In genomic region chr3:58636406-58637295, GRCm38 (mm10) we compare ENCODE assay signal across 8 mouse cellular contexts. TPM values are rescaled to one million over a fixed set of nuclear protein-coding genes. Genes with fewer than 3 reads are reported as not detected.
DNase-seq lines count a peak whose midpoint lies in the region; ATAC-seq and TF ChIP-seq lines count a peak whose summit lies in the region.

Gene Erich6 (minus strand): TSS chr3:58637207.

- H3K4me2 ChIP-seq in midbrain, embryonic 16.5 days (ENCODE audit: low read length) = peak within 1 kb of the TSS; percentile 98

- intact Hi-C loops in gastrocnemius, postnatal 36 days (cut with DNase I) = no loop called here
- intact Hi-C loops in gastrocnemius, postnatal 14 days (cut with DNase I; ENCODE audit: low total_unique reads) = no loop called here

- peak; percentile 3 for DNase-seq in gastrocnemius, adult 18-20 months (ENCODE audit: low spot score)
- no peak for DNase-seq in gastrocnemius, postnatal 36 days
- DNase-seq in cerebellum, postnatal 14 days = peak; percentile 38 to 47
- peak; percentile 21 for DNase-seq in gastrocnemius, postnatal 14 days
- peak; percentile 70 for DNase-seq in kidney, adult 18-20 months
- DNase-seq in liver, adult 2 months (ENCODE audit: extremely low read depth, low read depth, low spot score) = no peak
- peak; percentile 23 for DNase-seq in telencephalon, adult 2 months (ENCODE audit: low read depth, low spot score)

- no peaks in the 10 kb centered on the region for H3K27me3 ChIP-seq in liver, adult 2 months (ENCODE audit: control insufficient read depth, insufficient read depth, low read length)
- H3K27me3 ChIP-seq in midbrain, embryonic 16.5 days (ENCODE audit: control insufficient read depth, insufficient read depth, low read depth, low read length) = no peaks in the 10 kb centered on the region

- no peak within 1 kb of the TSS for H3K27ac ChIP-seq in liver, adult 2 months (replicated peaks; ENCODE audit: insufficient read depth, low read depth, low read length)
- H3K27ac ChIP-seq in midbrain, embryonic 16.5 days (ENCODE audit: low read length) = peak within 1 kb of the TSS; percentile 34; the same call in 1 of the 2 replicates

- H3K79me2 ChIP-seq in liver, adult 2 months (ENCODE audit: control insufficient read depth, insufficient read depth, low read length) = no peaks in the 10 kb centered on the region

- H3K4me1 ChIP-seq in liver, adult 2 months (ENCODE audit: control insufficient read depth, insufficient read depth, low read length) = peaks cover 4% of the 10 kb centered on the region
- H3K4me1 ChIP-seq in midbrain, embryonic 16.5 days (ENCODE audit: control insufficient read depth, insufficient read depth, low read length) = no peaks in the 10 kb centered on the region

- no peak for TF ChIP-seq POLR2A in liver, adult 2 months (IDR thresholded peaks at IDR 0.05; ENCODE audit: extremely low read depth, insufficient read depth, low read length)

- no peaks in the 10 kb centered on the region; the same call in 1 of the 2 replicates for H3K9me3 ChIP-seq in midbrain, embryonic 16.5 days (replicated peaks; ENCODE audit: control insufficient read depth, low read length, poor library complexity, severe bottlenecking)

- H3K9ac ChIP-seq in liver, adult 2 months (ENCODE audit: low read depth, low read length) = peak within 1 kb of the TSS; percentile 61
- peak within 1 kb of the TSS; percentile 74 for H3K9ac ChIP-seq in midbrain, embryonic 16.5 days (ENCODE audit: low read depth, low read length)

- no peak for TF ChIP-seq CTCF in liver, adult 2 months (IDR thresholded peaks at IDR 0.05; ENCODE audit: low read depth, low read length)

- H3K36me3 ChIP-seq in liver, adult 2 months (ENCODE audit: control insufficient read depth, insufficient read depth, low read length) = no peaks in the 10 kb centered on the region
- H3K36me3 ChIP-seq in midbrain, embryonic 16.5 days (ENCODE audit: control insufficient read depth, insufficient read depth, low read length) = no peaks in the 10 kb centered on the region

- WGBS in liver, adult 2 months = 4% methylated on average over 34 of the region's 34 CpGs
- under 1% methylated on average over 33 of the region's 34 CpGs for WGBS in midbrain, embryonic 16.5 days

- peak; percentile 94 for ATAC-seq in midbrain, embryonic 16.5 days

- peak within 1 kb of the TSS; percentile 58; the same call in 1 of the 2 replicates for H3K4me3 ChIP-seq in liver, adult 2 months (ENCODE audit: insufficient read depth, low read depth, low read length)
- peak within 1 kb of the TSS; percentile 53 for H3K4me3 ChIP-seq in midbrain, embryonic 16.5 days (ENCODE audit: low read depth, low read length)

RNA-seq across cellular contexts. Expression of gene Erich6, which starts in this region (rescaled TPM):
- total RNA-seq in gastrocnemius, adult 18-20 months (2021) = not detected
- not detected for total RNA-seq in gastrocnemius, postnatal 36 days (2021)
- total RNA-seq in gastrocnemius, postnatal 14 days (2021) = under 1 TPM; 0.13 to 0.14 TPM
- total RNA-seq in liver, adult 2 months (2014; rRNA removed) = not detected in 2 replicates
- not detected in 2 replicates for polyA plus RNA-seq in liver, adult 2 months (2012; rRNA removed)
- 0.19 and 0.26 TPM in 2 replicates for polyA plus RNA-seq in midbrain, embryonic 16.5 days (2015; fragmentation: Nextera tagmentation; extraction: Ambion mirVana)

Comparison
In these comparisons a context has a peak if more than half of its experiments do, and no peak if none do; other contexts are left out.
1. Peak in DNase-seq in gastrocnemius, adult 18-20 months; RNA of the gene not detected or under 1 TPM.
2. Peak in DNase-seq in gastrocnemius, postnatal 14 days; RNA of the gene not detected or under 1 TPM.
3. Peak in ATAC-seq, H3K4me3 ChIP-seq, H3K27ac ChIP-seq, H3K9ac ChIP-seq and H3K4me2 ChIP-seq in midbrain, embryonic 16.5 days; RNA of the gene not detected or under 1 TPM.
4. DNase-seq: peak in cerebellum, postnatal 14 days (2 of 2), kidney, adult 18-20 months (single experiment) and telencephalon, adult 2 months (single experiment); none in gastrocnemius, postnatal 36 days (0 of 2) and liver, adult 2 months (single experiment).